Mouse (Mus musculus) CH12F3 (cell line): ENCODE results near the gene Prss28.

Source experiments
- in situ Hi-C: fragments of 300-500 bp; cut with MboI; formaldehyde crosslinking; loops from 2 replicates; pipeline ENCODE4 v1.14.3; 2020; ENCODE audit warnings: low sequenced_read_pairs

The Prss28 gene

DNA sequence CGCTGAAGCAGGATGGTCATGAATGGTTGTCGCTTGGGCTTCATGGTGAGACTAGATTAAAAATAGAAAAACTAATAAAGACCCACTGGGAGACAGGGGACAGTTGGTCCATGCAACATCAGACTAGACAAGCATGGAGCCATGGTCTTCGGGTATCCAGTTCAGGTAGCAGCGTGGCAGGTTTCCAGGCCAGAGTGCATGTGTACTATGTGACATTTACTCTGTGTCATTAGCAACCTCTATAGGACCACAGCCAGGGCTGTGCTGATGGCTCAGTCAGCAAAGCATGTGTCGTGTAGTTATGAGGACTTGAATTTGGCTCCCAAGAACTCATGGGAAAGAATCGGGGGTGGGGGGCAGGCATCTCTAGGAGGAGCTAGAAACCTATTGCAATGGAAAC is 31.6 kb downstream of the Prss28 start:
- in situ Hi-C loops: no loop called here

GRCm38 (mm10) chr17:25341490-25341889 is 33.0 kb downstream of the Prss28 start:
- in situ Hi-C loops: no loop called here

DNA sequence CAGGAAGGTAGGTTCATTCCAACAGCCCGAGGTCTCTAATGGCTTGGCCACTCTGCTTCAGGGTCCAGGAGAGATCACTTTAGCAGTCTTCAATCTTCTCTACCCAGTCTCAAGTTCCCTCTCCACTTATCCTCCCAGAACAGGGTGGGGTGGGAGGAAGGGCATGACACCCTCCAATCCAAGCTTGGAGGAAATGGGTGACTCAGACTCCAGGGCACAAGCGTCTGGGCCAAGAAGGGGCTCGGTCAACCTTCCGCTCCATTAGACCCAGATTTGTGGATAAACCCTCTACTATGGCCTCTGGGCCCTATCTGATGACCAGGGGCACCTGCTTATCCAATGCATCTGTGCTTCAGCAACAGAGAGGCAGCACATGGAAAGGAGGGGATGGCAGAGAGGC is 37.0 kb downstream of the Prss28 start, which contains the start of gene Tpsab1:
TSS of gene Tpsab1 (minus strand) at position 101 of the 400 bp plus-strand sequence.
- in situ Hi-C loops: no loop called here

DNA sequence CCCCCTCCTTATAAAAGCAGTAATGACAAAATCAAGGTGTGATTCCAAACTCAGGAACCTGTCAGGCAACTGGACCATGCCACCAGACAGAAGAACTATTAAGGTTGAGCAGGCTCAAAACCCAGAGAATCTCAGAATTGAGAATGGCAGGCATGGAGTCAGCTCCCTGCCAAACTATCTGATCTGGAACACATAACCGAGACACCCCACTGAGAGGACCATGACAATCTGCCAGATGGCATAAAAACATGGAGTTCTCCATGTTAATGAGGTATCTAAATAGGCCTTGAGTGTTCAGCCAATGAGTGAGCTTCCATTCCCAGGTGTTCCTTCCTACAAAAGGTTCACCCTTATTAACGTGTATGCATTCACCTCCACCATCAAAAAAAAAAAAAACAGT is 52.8 kb downstream of the Prss28 start:
- in situ Hi-C loops: no loop called here
